Mouse (Mus musculus) fibroblast of lung, adult 2 months (primary cell): ENCODE measurements at regions not wholly inside any gene's neighbourhood (a gene's known extent, or its start where the extent isn't known, plus 50 kb on each side); places are given as distances from the start of the nearest gene placed in this dataset.

Experiments used
- DNase-seq: peaks from one replicate; pipeline ENCODE4 v3.0.0-alpha.2; 2011; ENCODE audit warnings: low read depth

DNA sequence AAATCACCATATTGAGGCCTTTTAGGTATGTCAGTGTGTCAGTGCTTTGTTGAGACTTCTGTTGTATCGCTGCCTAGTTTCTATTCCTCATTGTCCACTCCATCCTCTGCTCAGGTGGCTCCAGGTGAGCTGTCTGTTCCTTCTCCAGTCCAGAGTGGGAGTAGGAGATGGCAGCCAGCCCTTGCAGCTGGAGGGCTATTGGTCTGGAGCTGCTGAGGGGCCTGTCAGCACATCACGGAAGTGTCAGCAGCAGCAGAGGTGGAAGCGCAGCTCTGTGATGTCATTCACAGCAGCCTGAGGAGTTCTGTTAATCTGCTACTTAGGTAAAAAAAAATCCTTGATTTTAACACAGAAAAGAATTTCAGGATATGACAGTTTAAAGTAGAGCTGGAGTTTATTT, 126.0 kb upstream of the Adra1b start:
- no peak for DNase-seq

- no peak for DNase-seq
Measured at GRCm38 (mm10) chr11:44046083-44046482, 145.1 kb upstream of the Adra1b start.

GRCm38 (mm10) chr11:44049253-44049976, 148.4 kb upstream of the Adra1b start:
- peak; percentile 27 for DNase-seq

DNA sequence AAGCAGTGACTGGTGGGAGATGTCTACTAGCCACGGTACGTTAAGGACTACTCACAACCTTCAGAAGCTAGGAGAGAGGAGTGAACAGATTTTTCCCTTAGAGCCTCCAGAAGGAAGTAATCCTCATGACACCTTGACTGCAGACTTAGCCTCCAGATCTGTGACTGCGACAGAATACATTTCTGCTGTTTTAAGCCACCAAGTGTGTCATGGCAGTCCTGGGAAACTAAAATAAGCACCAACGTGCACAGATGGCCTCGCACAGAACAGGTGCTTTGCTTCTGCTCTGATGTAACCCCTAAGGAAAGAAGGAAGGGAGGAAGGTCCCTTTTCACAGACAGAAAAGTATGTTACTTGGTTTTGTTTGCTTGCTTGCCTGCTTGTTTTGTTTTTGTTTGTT, 151.5 kb upstream of the Adra1b start:
- no peak for DNase-seq

DNA sequence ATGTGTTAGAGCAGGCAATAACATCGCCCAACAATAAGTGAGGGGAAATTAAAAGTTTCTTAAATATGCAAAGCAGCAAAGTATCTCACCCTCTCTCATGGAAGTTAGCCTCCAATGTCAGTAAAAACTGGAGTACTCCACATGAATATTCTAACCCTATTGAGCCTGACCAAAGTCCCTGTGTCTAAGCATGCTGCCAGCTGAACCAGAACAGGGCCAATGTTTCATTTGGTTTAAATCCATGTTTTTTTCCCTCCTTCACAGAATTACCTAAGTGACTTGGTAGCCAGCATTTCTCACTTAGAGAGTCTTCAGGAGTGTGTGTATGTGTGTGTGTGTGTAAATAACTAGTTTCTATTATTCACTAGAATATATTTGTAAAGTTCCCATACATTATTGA, 161.4 kb upstream of the Adra1b start:
- no peak for DNase-seq

- no peak for DNase-seq
Measured at GRCm38 (mm10) chr11:44066176-44066575, 165.2 kb upstream of the Adra1b start.

DNA sequence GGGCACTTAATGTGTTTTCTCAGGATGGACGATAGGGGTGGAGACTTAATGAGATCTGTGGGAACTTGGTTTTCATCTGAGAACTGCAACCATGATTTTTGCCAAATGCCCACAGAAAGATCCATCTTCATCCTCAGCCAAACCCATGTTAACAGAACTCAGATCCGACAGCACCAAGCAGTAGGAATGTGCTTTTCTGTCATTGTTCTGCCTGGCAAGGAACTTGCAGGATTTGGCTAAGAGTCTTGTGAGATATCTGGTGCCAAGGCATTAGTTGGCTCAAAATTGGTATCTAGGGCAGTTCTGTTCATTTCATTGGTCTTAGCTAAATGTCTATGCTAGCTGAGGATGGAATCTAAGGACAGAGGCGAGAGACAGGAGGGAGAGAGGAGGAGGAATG, 182.7 kb upstream of the Adra1b start:
- DNase-seq: peak; percentile 30

DNA sequence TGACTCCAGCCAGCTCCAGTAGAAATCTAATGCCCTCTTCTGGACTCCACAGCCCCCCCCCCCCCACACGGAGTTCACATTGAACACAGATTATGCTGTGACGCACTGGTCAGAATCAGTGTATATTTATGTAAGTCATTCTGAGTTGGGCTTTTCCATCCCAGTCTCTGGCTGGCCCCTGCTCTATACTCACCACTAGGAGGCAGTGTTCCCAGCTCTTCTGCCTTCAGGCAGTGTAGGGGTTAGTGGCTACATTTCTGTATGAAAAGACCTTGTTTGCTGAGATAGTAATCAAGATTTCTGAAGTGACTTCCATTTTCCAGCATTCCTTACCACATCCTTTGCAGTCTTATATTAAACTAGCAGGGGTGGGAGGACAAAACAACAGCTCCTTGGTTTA, 185.9 kb upstream of the Adra1b start:
- no peak for DNase-seq

DNA sequence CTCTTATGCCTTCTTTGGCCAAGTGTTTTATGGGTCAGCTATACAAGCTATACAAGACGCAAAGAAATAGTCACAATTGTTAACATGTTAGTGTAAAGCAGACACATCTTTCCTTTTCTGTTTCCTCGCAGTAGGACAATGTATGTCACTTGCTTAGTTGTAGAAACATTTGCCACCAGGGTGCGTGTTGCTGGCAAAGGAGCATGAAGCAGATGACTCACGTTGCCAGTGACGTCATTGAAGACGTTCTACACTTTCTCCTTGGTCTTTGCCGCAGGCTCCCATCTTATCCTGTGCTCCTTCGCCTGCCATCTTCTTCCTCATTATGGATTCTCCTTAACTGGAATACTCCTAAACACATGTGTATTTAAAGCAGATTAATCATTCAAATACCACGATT, 188.5 kb upstream of the Adra1b start:
- no peak for DNase-seq

- DNase-seq: no peak
Measured at GRCm38 (mm10) chr11:44095280-44095679, 194.3 kb upstream of the Adra1b start.

DNA sequence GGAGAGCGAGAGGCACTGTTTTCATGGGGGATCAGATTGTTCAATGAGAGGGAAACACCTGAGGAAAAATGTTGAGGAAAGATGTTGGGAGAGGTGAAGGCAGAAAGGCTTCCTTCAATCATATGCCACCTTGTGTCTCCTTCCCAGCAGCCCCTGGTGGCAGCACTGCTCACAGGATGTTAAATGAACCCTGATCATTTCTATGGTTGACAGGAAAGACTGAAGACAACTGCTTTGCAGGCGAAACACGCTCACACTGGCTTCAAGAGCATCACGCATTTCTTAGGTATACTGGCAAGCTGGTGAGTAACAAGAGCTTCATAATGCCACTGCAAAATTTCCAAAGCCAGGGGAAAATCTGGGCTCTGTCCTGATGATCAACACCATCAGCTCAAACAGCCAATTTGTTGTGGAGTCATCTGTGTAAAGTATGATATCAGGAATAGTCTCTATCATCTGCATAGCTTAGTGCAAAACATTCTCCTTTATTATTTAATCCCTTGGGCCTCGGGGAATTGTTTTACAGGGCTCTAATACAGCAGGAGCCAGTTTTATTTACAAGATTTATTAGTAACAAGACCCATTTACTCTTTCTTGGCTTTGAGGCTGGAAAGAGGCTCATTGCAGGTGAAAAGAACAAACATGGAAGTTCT, 202.3 kb upstream of the Adra1b start:
- no peak for DNase-seq

DNA sequence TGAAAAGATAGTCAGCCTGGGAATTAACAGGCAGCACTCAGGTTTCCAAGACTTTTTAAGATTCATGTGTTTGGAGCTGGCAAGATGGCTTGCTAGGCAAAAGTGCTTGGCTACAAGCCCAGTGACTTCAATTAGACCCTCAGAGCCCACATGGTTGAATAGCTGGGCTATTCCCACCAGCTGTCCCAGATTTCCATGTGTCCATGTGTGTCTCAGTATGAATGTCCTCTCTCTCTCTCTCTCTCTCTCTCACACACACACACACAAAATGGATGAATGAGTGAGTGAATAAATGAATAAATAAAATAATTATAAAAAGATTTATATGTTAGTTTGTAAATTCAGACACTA, 202.8 kb upstream of the Adra1b start:
- no peak for DNase-seq

DNA sequence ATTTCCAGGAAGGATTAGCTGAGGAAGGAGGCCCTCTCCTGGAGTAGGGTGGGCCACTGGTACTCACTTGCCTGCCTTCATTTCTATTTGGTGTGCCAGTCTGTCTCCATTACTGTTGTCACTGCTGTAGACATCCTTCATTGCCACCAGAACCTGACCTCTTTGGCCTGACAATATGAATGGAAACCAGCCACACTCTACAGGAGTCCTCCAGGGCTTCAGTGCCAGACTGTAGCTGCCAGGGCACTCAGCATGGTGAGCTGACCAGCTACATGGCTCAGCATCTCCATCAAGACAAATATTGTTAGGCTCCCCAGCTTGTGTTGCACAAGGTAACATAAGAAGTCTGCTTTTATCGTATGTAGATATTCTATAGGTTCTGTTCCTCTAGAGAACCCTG, 205.2 kb upstream of the Adra1b start:
- no peak for DNase-seq

DNA sequence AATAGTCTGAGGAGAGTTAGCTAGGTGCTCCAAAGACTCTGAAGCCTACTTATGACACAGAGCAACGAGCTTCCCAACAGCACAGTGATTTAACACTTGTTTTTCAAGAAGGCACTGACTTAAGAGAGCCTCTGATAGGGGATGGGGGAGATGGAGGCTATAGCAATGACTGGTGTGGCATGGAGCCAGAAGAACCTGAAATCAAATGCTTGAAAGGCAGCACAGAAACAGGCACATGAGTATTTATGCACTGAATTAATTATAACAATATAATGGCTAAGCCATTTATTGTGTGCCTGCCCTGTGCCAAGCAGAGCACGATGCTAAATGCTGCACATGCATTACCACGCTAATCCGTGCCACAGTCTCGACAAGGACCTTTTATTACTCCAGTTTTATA, 210.5 kb upstream of the Adra1b start:
- no peak for DNase-seq

GRCm38 (mm10) chr11:44127088-44127487, 226.1 kb upstream of the Adra1b start:
- DNase-seq: no peak

GRCm38 (mm10) chr11:44128481-44128880, 227.5 kb upstream of the Adra1b start:
- DNase-seq: no peak

- DNase-seq: no peak
Measured at GRCm38 (mm10) chr11:44133244-44133643, 232.2 kb upstream of the Adra1b start.

DNA sequence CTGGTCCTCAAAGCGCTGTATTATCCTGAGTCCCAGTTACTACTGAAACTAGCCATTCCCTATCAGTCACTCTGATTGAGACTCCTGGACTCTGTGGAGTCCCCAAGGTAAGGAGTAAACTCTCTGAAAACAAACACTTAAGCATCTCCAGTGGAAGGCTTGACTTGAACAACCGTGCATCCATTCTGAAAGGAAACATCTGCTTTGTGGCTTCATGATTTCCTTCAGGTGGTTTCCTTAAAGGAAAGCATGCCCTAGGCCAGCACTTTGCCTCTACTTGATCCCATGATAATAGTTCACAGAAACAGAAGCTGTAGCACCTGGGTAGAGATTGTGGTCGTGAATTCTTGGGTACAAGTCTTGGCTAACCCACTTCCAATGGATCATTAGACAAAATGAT, 235.0 kb upstream of the Adra1b start:
- no peak for DNase-seq

- DNase-seq: no peak
Measured at GRCm38 (mm10) chr11:44142996-44143395, 242.0 kb upstream of the Adra1b start.

DNA sequence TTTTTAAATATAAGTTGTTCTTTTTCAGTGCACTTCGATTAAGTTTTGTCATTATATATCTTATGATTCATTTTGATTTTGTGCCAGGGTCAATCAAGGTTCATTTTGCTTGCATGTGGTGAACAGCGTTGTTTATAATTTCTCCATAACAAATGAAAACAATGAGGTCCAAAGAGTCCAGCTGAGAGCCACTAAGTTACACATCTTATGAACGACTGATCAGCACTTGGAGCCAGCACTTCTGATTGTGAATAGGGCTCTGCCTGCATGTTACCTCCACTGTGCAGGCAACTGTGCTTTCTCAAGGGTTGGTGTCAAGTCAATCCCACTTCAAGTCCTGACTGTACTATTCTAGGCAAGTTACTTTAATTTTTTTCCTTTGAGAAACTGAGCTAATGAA, 243.5 kb upstream of the Adra1b start:
- no peak for DNase-seq

DNA sequence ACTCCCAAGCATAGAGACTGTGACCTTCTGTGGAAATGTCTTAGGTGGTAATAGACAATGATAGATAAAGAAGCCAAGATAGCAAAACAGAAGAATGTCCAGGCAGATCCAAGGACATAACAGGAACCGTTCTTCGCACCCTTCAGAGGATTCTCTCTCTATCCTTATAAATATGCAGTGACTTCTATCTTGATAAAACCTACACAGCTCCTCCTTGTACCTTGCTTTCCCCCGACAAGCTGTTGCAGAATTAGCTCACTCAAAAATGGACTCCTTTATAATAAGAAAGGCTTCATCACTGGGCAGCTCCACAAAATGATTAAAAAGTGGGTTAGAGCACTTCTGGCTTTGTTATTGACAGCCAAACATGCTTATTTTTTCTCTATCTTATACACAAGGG, 245.4 kb upstream of the Adra1b start:
- no peak for DNase-seq

- DNase-seq: no peak
Measured at GRCm38 (mm10) chr11:44153576-44153975, 246.3 kb upstream of the Il12b start.

DNA sequence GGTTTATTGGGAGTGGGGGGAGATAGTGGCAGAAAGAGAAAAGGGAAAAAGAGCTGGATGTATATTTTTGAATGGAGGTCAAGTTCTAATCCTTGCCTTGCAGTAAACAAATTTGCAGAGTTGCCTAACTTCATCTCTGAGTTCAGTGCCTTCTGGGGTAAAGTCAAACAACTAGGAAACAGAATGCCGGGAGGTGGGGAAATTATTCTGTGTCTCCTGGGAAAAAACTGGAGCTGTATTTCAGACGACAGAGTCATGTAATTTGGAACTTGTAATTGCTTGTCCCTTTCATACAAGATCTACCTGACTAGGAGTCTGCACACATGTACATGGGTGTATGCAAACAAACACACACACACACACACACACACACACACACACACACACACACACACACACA, 244.3 kb upstream of the Il12b start:
- no peak for DNase-seq

DNA sequence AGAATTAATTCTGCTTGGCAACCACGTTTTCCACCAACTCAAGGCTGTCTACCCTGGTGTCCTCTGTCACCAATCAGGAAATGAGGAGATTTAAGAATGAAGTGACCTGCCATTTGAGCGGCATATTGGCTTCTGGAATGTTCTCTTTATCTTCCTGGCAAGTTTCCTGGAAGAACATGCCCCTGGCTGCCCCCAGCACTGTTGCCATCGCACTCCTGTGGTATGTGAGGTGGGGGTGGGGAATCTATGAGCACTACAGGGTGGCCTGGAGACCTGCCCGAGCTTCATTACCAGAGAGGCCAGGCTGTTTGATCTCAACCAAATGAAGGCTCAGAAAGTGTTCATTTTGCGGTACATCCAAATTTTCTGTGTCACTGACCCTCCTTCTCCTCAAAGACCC, 243.8 kb upstream of the Il12b start:
- no peak for DNase-seq
